Mouse (Mus musculus) lung, adult 2 months (tissue): Measurements from ENCODE around the gene Olfr1378.

Source experiments
- CTCF ChIP-seq: fragments of 200-500 bp; IDR thresholded peaks from 2 replicates; pipeline ENCODE4 v1.5.1; 2011; ENCODE audit warnings: mild to moderate bottlenecking, low read length, control low read depth; ENCODE audit not compliant: insufficient read depth
- POLR2A ChIP-seq: fragments of 200-500 bp; IDR thresholded peaks from 2 replicates; pipeline ENCODE4 v1.6.1; 2011; ENCODE audit warnings: low read depth, mild to moderate bottlenecking, control low read depth, low read length, borderline replicate concordance; ENCODE audit errors: extremely low read depth

GRCm38 (mm10) chr11:50953665-50954064 lies 12.7 kb upstream of the Olfr1378 start, which contains the start of gene Prop1:
- TF ChIP-seq CTCF (no peak), POLR2A (no peak)
